Mouse (Mus musculus): ENCODE results near the gene 4930442H23Rik.
"Not testable (repeated sequence)": the region's sequence is repeated elsewhere in the genome, so short reads cannot be mapped to it uniquely, and the experiment has no call there.

The 4930442H23Rik gene

GRCm38 (mm10) chr10:81197305-81197704 lies 13.7 kb upstream of the 4930442H23Rik start:
- no peak for DNase-seq (ENCODE audit: low read depth)

DNA sequence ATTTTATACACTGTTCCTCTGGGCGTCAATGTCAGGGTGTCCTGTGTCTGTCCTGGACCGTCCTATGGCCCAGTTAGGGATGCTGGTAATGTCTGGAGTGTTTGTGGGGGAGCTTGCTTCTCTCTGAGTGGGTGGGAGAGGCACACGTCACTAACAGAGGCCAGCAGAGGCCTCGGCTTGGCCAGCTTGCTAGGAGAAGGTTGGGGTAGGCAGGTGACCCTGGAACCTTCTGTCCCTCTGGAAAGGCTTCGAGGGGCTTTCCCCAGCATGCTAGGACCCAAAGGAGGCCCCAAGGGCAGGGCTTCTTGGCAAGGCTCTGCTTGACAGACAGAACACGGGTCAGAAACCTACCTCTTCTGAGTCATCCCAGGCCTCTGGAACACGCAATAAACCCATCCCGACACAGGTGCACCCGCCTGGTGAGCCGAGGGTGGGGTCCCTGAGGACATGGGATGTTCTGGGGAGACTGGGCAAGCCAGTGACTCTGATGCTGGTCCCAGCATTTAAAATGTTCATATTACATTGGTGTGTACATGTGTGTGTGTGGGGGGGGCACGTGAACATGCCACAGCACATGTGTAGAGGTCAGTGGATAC lies 12.9 kb upstream of the 4930442H23Rik start:
- DNase-seq (ENCODE audit: low read depth), result no peak

- DNase-seq (ENCODE audit: low read depth), result no peak
These were observed 11.7 kb upstream of the 4930442H23Rik start for GRCm38 (mm10) chr10:81195300-81195699.

GRCm38 (mm10) chr10:81193991-81194774 lies 10.5 kb upstream of the 4930442H23Rik start:
- DNase-seq (ENCODE audit: low read depth), result no peak

DNA sequence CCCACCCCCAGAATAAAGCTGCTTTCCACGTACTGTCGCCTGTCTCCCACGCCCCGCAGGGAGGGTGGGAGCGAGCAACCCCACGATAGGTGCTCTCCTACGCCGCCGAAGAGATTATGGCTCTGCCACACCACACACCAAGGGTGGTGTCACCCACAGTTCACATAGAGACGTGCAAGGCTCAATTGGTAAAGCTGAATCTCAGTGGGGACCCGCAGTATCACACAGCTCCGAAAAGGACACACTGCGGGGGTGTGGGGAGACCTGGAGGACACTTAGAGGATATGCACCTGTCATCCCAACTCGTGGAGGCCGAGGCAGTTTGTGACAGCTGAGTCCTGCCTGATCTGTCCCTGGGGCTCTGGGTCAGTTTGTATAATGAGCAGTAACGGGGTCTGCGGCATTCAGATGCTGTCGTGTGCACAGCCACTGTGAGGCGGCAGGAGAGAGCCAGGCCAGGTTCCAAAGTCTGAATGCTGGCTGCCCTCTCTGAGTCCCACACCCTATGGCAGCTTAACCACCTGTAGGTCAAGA lies 9.4 kb upstream of the 4930442H23Rik start:
- no peak for DNase-seq (ENCODE audit: low read depth)

DNA sequence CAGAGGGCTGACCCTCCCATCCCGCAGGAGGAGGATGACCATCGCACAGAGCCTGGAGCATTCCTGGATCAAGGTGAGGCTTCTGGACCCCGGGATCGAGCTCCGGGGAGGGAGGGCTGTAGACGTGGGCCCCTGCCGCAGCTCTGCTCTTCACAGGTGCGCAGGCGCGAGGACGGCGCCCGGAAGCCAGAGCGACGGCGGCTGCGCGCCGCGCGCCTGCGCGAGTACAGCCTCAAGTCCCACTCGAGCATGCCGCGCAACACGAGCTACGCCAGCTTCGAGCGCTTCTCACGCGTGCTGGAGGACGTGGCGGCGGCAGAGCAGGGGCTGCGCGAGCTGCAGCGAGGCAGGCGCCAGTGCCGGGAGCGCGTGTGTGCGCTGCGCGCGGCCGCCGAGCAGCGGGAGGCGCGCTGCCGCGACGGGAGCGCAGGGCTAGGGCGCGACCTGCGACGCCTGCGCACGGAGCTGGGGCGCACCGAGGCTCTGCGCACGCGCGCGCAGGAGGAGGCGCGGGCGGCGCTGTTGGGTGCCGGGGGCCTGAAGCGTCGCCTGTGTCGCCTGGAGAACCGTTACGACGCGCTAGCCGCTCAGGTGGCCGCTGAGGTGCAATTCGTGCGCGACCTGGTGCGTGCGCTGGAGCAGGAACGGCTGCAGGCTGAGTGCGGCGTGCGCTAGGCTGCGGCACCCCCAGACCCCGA lies 8.8 kb upstream of the 4930442H23Rik start:
- no peak for DNase-seq (ENCODE audit: low read depth)

GRCm38 (mm10) chr10:81191342-81191982 lies 7.8 kb upstream of the 4930442H23Rik start:
- no peak for DNase-seq (ENCODE audit: low read depth)

- no peak for DNase-seq (ENCODE audit: low read depth)
These were observed 7.3 kb upstream of the 4930442H23Rik start for GRCm38 (mm10) chr10:81190912-81191321.

DNA sequence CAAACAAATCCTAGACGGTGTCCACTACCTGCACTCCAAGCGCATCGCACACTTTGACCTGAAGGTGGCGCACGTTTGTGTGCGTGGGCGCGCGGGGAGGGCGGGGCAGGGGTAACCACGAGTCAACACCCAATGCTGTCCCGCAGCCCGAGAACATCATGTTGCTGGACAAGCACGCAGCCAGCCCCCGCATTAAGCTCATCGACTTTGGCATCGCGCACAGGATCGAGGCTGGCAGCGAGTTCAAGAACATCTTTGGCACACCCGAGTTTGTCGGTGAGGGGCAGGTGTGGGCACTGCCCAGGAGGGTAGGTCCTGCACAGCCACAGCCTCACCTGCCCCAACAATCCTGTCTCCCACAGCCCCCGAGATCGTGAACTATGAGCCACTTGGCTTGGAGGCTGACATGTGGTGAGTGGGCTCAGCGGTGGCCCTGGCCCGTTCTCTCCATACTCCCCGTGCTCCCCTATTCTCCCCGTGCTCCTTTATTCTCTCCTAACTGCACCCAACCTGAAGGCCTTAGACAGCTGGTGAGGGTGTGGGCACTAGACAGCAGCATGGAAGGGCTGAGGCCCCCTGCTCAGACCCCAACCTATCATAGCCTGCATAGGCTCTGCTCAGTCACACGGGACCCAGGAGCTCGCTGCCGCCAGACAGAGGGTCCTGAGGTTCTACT lies 6.7 kb upstream of the 4930442H23Rik start:
- DNase-seq (ENCODE audit: low read depth), result no peak

DNA sequence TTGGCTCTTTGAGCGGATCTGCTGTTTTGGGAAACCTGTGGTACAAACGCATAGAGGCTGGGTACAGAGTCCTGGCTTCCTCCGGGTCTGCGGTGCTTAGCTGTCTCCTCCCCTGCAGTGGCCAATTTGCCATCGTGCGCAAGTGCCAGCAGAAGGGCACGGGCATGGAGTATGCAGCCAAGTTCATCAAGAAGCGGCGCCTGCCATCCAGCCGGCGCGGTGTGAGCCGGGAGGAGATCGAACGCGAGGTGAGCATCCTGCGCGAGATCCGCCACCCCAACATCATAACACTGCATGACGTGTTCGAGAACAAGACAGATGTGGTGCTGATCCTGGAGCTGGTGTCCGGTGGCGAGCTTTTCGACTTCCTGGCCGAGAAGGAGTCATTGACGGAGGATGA lies 6.2 kb upstream of the 4930442H23Rik start:
- no peak for DNase-seq (ENCODE audit: low read depth)

- no peak for DNase-seq (ENCODE audit: low read depth)
These were observed 3.5 kb upstream of the 4930442H23Rik start for GRCm38 (mm10) chr10:81187161-81187560.

DNA sequence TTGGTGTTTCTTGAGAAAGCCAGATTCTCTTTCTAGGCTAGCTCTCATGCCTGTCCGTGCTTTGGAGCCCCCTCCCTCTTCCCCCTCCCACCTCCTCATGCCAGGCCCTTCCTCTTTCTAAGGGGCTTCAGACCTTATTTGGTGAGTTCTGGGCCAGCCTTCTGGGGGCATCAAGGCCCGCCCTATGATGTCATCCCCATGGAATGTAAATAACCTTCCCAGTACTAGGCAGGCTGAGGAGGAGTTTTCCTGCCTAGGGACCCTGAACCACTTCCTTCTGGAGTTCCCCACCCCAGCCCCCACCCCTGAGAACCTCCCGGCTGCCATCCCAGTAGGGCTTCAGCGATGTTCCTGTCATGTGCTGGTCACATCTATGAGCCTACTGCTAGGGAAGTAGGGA lies 1.1 kb upstream of the 4930442H23Rik start:
- no peak for DNase-seq (ENCODE audit: low read depth)

- DNase-seq (ENCODE audit: low read depth), result peak; percentile 100
These were observed 1.0 kb downstream of the 4930442H23Rik start, which contains the start of gene Dapk3 for GRCm38 (mm10) chr10:81182336-81183333. Dapk3 (plus strand) TSS chr10:81183005.

GRCm38 (mm10) chr10:81181860-81182259 lies 1.8 kb downstream of the 4930442H23Rik start:
- DNase-seq (ENCODE audit: low read depth), result not testable (repeated sequence)

DNA sequence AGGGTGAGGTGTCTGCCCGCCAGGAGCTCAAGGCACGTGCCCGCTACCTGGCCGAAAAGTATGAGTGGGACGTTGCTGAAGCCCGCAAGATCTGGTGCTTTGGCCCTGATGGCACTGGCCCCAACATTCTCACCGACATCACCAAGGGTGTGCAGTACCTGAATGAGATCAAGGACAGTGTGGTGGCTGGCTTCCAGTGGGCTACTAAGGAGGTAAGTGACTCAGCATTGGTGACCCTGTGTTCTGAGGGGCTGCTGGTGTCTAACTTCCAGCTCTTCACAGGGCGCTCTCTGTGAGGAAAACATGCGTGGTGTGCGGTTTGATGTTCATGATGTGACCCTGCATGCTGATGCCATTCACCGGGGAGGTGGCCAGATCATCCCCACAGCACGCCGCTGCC lies 2.7 kb downstream of the 4930442H23Rik start:
- DNase-seq (ENCODE audit: low read depth), result no peak

GRCm38 (mm10) chr10:81179451-81180342 lies 4.0 kb downstream of the 4930442H23Rik start:
- DNase-seq (ENCODE audit: low read depth), result no peak

- no peak for DNase-seq (ENCODE audit: low read depth)
These were observed 4.7 kb downstream of the 4930442H23Rik start for GRCm38 (mm10) chr10:81178927-81179326.

- DNase-seq (ENCODE audit: low read depth), result no peak
These were observed 5.5 kb downstream of the 4930442H23Rik start for GRCm38 (mm10) chr10:81177958-81178712.
